Mouse (Mus musculus): ENCODE measurements at regions not wholly inside any gene's neighbourhood (a gene's known extent, or its start where the extent isn't known, plus 50 kb on each side); places are given as distances from the start of the nearest gene placed in this dataset.
A peak's percentile ranks its signal among the peaks of the same experiment; 100 is the strongest.

GRCm38 (mm10) chr17:47267076-47267475, 101.6 kb upstream of the Mrps10 start:
- H3K27me3 ChIP-seq (replicated peaks; ENCODE audit: low read depth, poor library complexity, severe bottlenecking), result no peaks in the 10 kb centered on the region
- H3K4me3 ChIP-seq, result no peak overlapping the region
- peak; percentile 27 for DNase-seq (ENCODE audit: low spot score)
- no peak overlapping the region for H3K27ac ChIP-seq (replicated peaks)
- H3K4me1 ChIP-seq, result no peaks in the 10 kb centered on the region
- peaks cover 45% of the 10 kb centered on the region for H3K36me3 ChIP-seq (replicated peaks)
- WGBS, result 89% methylated on average over 13 of the region's 13 CpGs
- H3K9me3 ChIP-seq, result peaks cover 13% of the 10 kb centered on the region

DNA sequence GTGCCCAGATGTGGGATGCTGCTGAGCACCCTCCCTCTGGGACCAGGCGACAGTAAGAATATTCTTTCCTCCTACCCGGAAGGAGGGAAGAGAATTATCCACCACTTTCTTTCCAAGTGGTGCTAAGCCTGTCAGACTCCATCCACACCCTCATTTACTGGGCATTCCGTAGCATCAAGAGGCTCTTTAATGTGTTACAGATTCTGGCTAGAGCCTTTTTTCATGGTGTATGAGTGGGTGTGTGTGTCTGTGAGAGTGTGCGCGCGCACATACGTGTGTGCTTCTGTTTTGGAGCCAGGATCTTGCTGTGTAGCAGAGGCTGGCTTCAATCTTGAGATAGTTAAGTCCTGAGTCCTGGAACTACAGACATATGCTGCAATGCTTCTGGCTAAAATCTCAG, 102.4 kb upstream of the Mrps10 start:
- whole genome bisulfite sequencing, result 95% methylated on average over 7 of the region's 7 CpGs
- Histone ChIP-seq H3K27ac (replicated peaks) (no peak overlapping the region), H3K36me3 (replicated peaks) (peaks cover 43% of the 10 kb centered on the region), H3K9me3 (peaks cover 13% of the 10 kb centered on the region), H3K4me3 (no peak overlapping the region), H3K4me1 (no peaks in the 10 kb centered on the region), H3K27me3 (replicated peaks; ENCODE audit: low read depth, poor library complexity, severe bottlenecking) (no peaks in the 10 kb centered on the region)
- DNase-seq (ENCODE audit: low spot score), result no peak

DNA sequence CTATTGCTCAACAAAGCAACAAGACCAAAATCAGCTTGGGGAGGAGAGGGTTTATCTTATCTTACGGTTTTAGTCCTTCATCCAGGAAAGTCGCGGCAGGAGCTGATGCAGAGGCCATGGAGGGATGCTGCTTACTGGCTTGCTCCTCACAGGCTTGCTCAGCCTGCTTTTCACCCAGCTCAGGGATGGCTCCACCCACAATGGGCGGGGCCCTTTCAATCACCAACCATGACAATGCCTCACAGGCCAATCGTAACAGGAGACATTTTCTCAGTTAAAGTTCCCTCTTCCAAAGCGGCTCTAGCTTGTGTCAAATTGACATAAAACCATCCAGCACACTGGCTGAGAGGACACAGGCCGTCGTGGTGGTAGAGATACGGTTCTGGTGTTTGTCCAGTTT, 105.7 kb upstream of the Mrps10 start:
- peaks cover 57% of the 10 kb centered on the region for H3K36me3 ChIP-seq (replicated peaks)
- no peak overlapping the region for H3K4me3 ChIP-seq
- no peak for DNase-seq (ENCODE audit: low spot score)
- peaks cover 12% of the 10 kb centered on the region for H3K9me3 ChIP-seq
- H3K27ac ChIP-seq (replicated peaks), result no peak overlapping the region
- no peaks in the 10 kb centered on the region for H3K4me1 ChIP-seq
- no peaks in the 10 kb centered on the region for H3K27me3 ChIP-seq (replicated peaks; ENCODE audit: low read depth, poor library complexity, severe bottlenecking)
- WGBS, result 91% methylated on average over 9 of the region's 9 CpGs

DNA sequence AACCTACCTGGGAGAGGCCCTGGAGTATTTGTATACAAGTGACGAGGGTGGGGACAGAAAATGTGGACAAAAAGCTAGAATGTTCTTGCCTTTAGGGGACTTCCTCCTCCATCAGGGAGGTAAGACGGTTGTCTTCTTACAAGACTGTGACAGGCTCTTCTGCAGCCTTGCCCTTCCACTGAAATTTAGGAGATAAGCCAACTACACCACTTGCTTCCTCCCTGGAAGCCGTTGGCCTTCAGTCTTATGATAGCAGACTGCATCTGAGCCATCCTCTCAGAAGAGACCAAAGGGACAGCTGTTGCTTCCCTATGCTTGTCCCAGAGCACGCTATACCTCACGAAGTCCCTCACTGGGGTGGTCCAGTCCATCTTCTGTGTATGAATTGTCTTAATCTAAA, 106.5 kb upstream of the Mrps10 start:
- H3K4me3 ChIP-seq, result no peak overlapping the region
- no peaks in the 10 kb centered on the region for H3K27me3 ChIP-seq (replicated peaks; ENCODE audit: low read depth, poor library complexity, severe bottlenecking)
- peaks cover 6% of the 10 kb centered on the region for H3K9me3 ChIP-seq
- 93% methylated on average over 5 of the region's 5 CpGs for WGBS
- no peak for DNase-seq (ENCODE audit: low spot score)
- no peaks in the 10 kb centered on the region for H3K4me1 ChIP-seq
- peaks cover 52% of the 10 kb centered on the region for H3K36me3 ChIP-seq (replicated peaks)
- no peak overlapping the region for H3K27ac ChIP-seq (replicated peaks)

- no peaks in the 10 kb centered on the region for H3K4me1 ChIP-seq
- H3K36me3 ChIP-seq (replicated peaks), result peaks cover 52% of the 10 kb centered on the region
- H3K4me3 ChIP-seq, result no peak overlapping the region
- DNase-seq (ENCODE audit: low spot score), result no peak
- no peaks in the 10 kb centered on the region for H3K27me3 ChIP-seq (replicated peaks; ENCODE audit: low read depth, poor library complexity, severe bottlenecking)
- WGBS, result 81% methylated on average over 4 of the region's 4 CpGs
- H3K9me3 ChIP-seq, result peaks cover 6% of the 10 kb centered on the region
- no peak overlapping the region for H3K27ac ChIP-seq (replicated peaks)
Observed at GRCm38 (mm10) chr17:47260976-47261375, 107.7 kb upstream of the Mrps10 start.

DNA sequence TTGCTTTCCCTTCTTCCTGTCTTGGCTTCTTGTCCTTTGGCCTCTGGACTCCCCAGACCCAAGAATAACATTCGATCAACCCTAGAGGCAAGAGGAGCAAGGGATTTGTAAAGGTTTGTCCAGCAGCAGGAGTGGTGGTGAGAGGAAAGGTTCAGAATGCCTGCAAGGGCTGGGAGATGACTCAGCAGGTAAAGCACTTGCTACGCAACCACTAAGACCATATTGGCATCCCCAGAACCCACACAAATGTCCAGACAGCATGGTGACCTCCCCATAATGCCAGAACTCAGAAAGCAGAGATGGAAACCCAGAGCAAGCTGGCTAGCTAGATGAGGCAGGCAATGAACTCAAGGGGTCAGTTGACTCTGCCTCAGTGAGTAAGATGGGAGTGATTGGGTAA, 110.4 kb upstream of the Mrps10 start:
- no peak overlapping the region for H3K27ac ChIP-seq (replicated peaks)
- 90% methylated on average over 2 of the region's 2 CpGs for WGBS
- H3K4me1 ChIP-seq, result no peaks in the 10 kb centered on the region
- H3K4me3 ChIP-seq, result no peak overlapping the region
- H3K36me3 ChIP-seq (replicated peaks), result peaks cover 62% of the 10 kb centered on the region
- H3K9me3 ChIP-seq, result peaks cover 6% of the 10 kb centered on the region
- DNase-seq (ENCODE audit: low spot score), result no peak
- H3K27me3 ChIP-seq (replicated peaks; ENCODE audit: low read depth, poor library complexity, severe bottlenecking), result no peaks in the 10 kb centered on the region

- Histone ChIP-seq H3K4me3 (no peak overlapping the region), H3K36me3 (replicated peaks) (peaks cover 54% of the 10 kb centered on the region), H3K27ac (replicated peaks) (no peak overlapping the region), H3K4me1 (no peaks in the 10 kb centered on the region), H3K27me3 (replicated peaks; ENCODE audit: low read depth, poor library complexity, severe bottlenecking) (no peaks in the 10 kb centered on the region), H3K9me3 (no peaks in the 10 kb centered on the region)
- no peak for DNase-seq (ENCODE audit: low spot score)
- WGBS, result 92% methylated on average over 8 of the region's 8 CpGs
Observed at GRCm38 (mm10) chr17:47255209-47255608, 113.5 kb upstream of the Mrps10 start.

GRCm38 (mm10) chr17:47254026-47254425, 114.7 kb upstream of the Mrps10 start:
- no peak for DNase-seq (ENCODE audit: low spot score)
- WGBS, result 90% methylated on average over 11 of the region's 11 CpGs
- Histone ChIP-seq H3K4me1 (peaks cover 4% of the 10 kb centered on the region; the same call in 1 of the 2 replicates), H3K27me3 (replicated peaks; ENCODE audit: low read depth, poor library complexity, severe bottlenecking) (no peaks in the 10 kb centered on the region), H3K4me3 (no peak overlapping the region), H3K36me3 (replicated peaks) (peaks cover 43% of the 10 kb centered on the region), H3K9me3 (no peaks in the 10 kb centered on the region), H3K27ac (replicated peaks) (no peak overlapping the region)

DNA sequence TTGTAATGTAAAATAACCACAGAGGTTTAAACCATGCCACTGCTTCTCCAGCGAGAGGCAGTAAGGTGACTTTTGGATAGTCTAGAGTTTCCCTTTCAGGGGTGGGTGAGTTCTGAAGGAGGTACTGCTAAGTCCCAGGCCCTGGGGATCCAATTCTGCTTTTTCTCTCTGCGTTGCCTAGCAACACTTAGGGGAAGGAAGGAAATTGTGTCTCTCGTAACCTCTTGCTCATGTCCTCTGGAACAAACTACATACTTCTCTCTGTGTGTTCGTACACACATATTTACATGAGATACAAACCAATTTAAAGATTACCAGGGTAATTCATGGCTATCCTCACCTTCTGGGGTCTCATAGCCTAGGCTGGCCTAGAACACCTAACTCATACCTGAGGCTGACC, 118.7 kb upstream of the Mrps10 start:
- no peak overlapping the region for H3K4me3 ChIP-seq
- peaks cover 29% of the 10 kb centered on the region for H3K36me3 ChIP-seq (replicated peaks)
- H3K9me3 ChIP-seq, result no peaks in the 10 kb centered on the region
- no peaks in the 10 kb centered on the region for H3K27me3 ChIP-seq (replicated peaks; ENCODE audit: low read depth, poor library complexity, severe bottlenecking)
- H3K27ac ChIP-seq (replicated peaks), result no peak overlapping the region
- peaks cover 4% of the 10 kb centered on the region; the same call in 1 of the 2 replicates for H3K4me1 ChIP-seq
- no peak for DNase-seq (ENCODE audit: low spot score)
- 83% methylated on average over 4 of the region's 4 CpGs for WGBS

DNA sequence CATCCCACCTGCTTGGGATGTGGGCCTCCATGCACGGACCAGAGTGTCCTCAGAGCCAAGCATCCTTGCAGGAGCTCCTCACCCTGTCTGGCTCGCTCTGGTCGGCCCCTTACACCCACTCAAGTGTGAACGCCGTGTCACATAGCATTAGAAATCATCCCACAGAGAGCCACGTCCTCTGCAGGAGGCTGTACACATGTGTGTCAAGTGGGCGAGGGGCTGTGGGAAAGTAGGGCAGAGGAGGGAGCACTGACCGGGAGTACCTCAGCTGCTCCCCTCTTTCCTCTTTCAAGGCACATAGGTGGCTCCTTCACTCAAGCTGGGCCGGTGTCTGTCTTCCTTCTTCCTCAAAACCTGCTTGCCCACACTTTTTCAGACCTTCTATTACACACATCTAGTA, 119.5 kb upstream of the Mrps10 start:
- H3K4me1 ChIP-seq, result peaks cover 4% of the 10 kb centered on the region; the same call in 1 of the 2 replicates
- WGBS, result 88% methylated on average over 9 of the region's 9 CpGs
- no peak overlapping the region for H3K27ac ChIP-seq (replicated peaks)
- H3K4me3 ChIP-seq, result no peak overlapping the region
- no peaks in the 10 kb centered on the region for H3K9me3 ChIP-seq
- H3K36me3 ChIP-seq (replicated peaks), result peaks cover 25% of the 10 kb centered on the region
- DNase-seq (ENCODE audit: low spot score), result no peak
- no peaks in the 10 kb centered on the region for H3K27me3 ChIP-seq (replicated peaks; ENCODE audit: low read depth, poor library complexity, severe bottlenecking)

DNA sequence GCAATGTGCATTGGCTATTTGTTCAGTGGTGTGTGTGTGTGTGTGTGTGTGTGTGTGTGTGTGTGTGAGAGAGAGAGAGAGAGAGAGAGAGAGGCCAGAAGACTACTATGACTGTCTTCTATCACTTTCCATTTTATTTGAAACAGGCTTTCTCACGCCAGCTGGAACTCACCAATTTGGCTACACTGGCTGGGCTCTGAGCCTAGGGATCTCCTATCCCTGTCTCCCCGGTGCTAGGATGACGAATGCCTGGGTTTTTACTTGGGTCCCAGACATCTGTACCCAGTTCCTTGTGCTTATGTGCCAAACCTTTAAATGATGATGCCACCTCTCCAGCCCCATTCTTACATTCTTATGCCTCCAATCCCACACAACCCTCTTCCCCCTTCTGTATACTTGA, 120.6 kb upstream of the Mrps10 start:
- Histone ChIP-seq H3K4me1 (peaks cover 4% of the 10 kb centered on the region; the same call in 1 of the 2 replicates), H3K4me3 (no peak overlapping the region), H3K36me3 (replicated peaks) (peaks cover 35% of the 10 kb centered on the region), H3K27me3 (replicated peaks; ENCODE audit: low read depth, poor library complexity, severe bottlenecking) (no peaks in the 10 kb centered on the region), H3K9me3 (no peaks in the 10 kb centered on the region), H3K27ac (replicated peaks) (no peak overlapping the region)
- DNase-seq (ENCODE audit: low spot score), result no peak
- 88% methylated on average over 3 of the region's 3 CpGs for WGBS

DNA sequence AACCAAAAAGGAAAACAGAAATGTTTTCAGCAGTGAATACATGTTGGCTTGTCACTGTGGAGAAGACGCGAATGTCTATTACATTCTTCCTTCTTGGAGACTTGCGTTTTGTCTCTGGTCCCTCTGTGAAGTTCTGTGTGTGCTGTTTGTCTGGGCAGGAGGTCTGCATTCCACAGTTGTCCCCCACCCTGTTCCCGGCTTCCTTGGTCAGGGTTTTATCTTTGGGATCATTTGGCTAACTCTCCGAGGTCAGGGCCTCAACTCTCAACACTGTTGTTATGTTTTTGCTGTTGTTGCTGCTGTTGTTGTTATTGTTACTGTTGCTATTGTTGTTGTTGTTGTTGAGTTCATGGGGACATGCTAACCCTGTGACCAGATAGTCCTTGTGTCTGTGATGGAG, 121.2 kb upstream of the Mrps10 start:
- Histone ChIP-seq H3K36me3 (replicated peaks) (peaks cover 34% of the 10 kb centered on the region), H3K27ac (replicated peaks) (no peak overlapping the region), H3K4me3 (no peak overlapping the region), H3K27me3 (replicated peaks; ENCODE audit: low read depth, poor library complexity, severe bottlenecking) (no peaks in the 10 kb centered on the region), H3K4me1 (peaks cover 4% of the 10 kb centered on the region; the same call in 1 of the 2 replicates), H3K9me3 (no peaks in the 10 kb centered on the region)
- DNase-seq (ENCODE audit: low spot score), result no peak
- WGBS, result 88% methylated on average over 5 of the region's 5 CpGs

DNA sequence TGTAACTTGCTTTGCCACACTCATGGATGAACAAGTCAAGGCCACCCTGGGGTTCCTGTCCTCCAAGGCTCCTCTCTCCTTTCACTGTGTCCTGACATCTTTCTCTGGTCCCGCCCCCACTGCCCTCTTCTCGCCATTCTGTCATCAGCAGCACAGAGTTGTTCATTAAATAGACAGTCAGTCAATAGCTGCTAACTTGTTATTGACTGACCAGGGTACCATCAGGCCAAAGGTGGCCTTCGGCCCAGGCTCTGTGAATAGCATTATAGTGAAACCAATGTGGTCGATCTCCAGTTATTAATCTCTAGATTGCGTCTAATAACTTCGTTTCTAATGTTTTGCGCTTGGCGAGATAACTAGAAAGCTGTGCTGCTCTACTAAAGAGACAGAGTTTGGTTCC, 122.1 kb upstream of the Mrps10 start:
- Histone ChIP-seq H3K27me3 (replicated peaks; ENCODE audit: low read depth, poor library complexity, severe bottlenecking) (no peaks in the 10 kb centered on the region), H3K36me3 (replicated peaks) (peaks cover 37% of the 10 kb centered on the region), H3K4me3 (no peak overlapping the region), H3K4me1 (peaks cover 4% of the 10 kb centered on the region; the same call in 1 of the 2 replicates), H3K9me3 (no peaks in the 10 kb centered on the region), H3K27ac (replicated peaks) (no peak overlapping the region)
- DNase-seq (ENCODE audit: low spot score), result no peak
- WGBS, result 94% methylated on average over 8 of the region's 8 CpGs

DNA sequence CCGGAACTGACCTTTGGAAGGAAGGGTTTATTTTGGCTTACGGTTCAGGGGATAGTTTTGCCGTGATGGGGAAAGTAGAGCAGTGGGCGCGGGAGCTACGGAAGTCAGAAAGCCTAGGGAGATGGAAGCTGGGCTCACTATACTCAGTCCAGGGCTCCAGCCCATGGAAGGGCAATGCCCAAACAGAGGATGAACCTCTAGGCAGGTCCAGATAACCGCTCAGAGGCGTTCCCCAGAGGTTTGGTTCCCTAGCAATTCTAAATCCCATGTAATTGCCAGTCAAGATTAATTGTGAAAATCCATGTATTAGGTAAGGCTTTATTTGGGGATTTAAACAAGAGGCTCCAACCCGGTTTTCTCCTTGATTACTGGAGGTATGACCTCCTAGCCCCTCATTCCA, 123.1 kb upstream of the Mrps10 start:
- Histone ChIP-seq H3K4me3 (no peak overlapping the region), H3K27ac (replicated peaks) (no peak overlapping the region)
- DNase-seq (ENCODE audit: low spot score), result no peak

More for the DNA sequence above, 123.1 kb upstream of the Mrps10 start:
- no peaks in the 10 kb centered on the region for H3K9me3 ChIP-seq
- peaks cover 4% of the 10 kb centered on the region; the same call in 1 of the 2 replicates for H3K4me1 ChIP-seq
- peaks cover 43% of the 10 kb centered on the region for H3K36me3 ChIP-seq (replicated peaks)
- 87% methylated on average over 9 of the region's 9 CpGs for WGBS
- no peaks in the 10 kb centered on the region for H3K27me3 ChIP-seq (replicated peaks; ENCODE audit: low read depth, poor library complexity, severe bottlenecking)
